ENCODE assay signal across 11 mouse cellular contexts in genomic region chr5:121534521-121534920, GRCm38 (mm10). TPM values are rescaled to one million over a fixed set of nuclear protein-coding genes. Genes with fewer than 3 reads are reported as not detected.
A peak's percentile ranks its signal among the peaks of the same experiment; 100 is the strongest.
DNase-seq lines count a peak whose midpoint lies in the region; ATAC-seq lines count a peak whose summit lies in the region.
"Had no signal": no experiment of that assay in that cellular context is flagged by ENCODE, and none has a peak within 500 bp of the region (broad histone marks: within the 10 kb centered on the region; RNA-seq: fewer than 3 reads in every experiment).

No protein-coding gene starts in this region.

- H3K4me3 ChIP-seq in hindbrain, embryonic 14.5 days (replicated peaks; ENCODE audit: low read length), result no peak overlapping the region
- H3K4me3 ChIP-seq: embryonic facial prominence, embryonic 13.5 days; limb, embryonic 13.5 days had no signal

- no peaks in the 10 kb centered on the region for H3K9me3 ChIP-seq in hindbrain, embryonic 14.5 days (ENCODE audit: control insufficient read depth, low read length)
- H3K9me3 ChIP-seq: embryonic facial prominence, embryonic 13.5 days; limb, embryonic 13.5 days had no signal

- no peak overlapping the region for H3K9ac ChIP-seq in hindbrain, embryonic 14.5 days
- H3K9ac ChIP-seq: embryonic facial prominence, embryonic 13.5 days; limb, embryonic 13.5 days had no signal

- H3K27ac ChIP-seq in hindbrain, embryonic 14.5 days, result no peak overlapping the region
- H3K27ac ChIP-seq: embryonic facial prominence, embryonic 13.5 days; limb, embryonic 13.5 days had no signal

- WGBS in hindbrain, embryonic 14.5 days, result 94% methylated on average over 5 of the region's 5 CpGs

- peak; percentile 35 to 66 for DNase-seq in cerebellum, postnatal 10 days
- peak; percentile 14 for DNase-seq in right cerebral cortex, postnatal 14 days
- no peak for DNase-seq in right cerebral cortex, postnatal 4 days
- peak; percentile 34 for DNase-seq in liver
- peak; percentile 14 for DNase-seq in thymus, postnatal 36 days
- no peak for DNase-seq in hindbrain, embryonic 14.5 days (ENCODE audit: low spot score)
- no peak for DNase-seq in layer of hippocampus, postnatal 14 days (ENCODE audit: low spot score in 2 of 2)
- DNase-seq: heart, postnatal 10 days had no signal

- H3K36me3 ChIP-seq in hindbrain, embryonic 14.5 days (replicated peaks; ENCODE audit: control insufficient read depth, insufficient read depth), result peaks cover 72% of the 10 kb centered on the region

- no peak overlapping the region for H3K4me2 ChIP-seq in hindbrain, embryonic 14.5 days (replicated peaks)
- H3K4me2 ChIP-seq: embryonic facial prominence, embryonic 13.5 days; limb, embryonic 13.5 days had no signal

- ATAC-seq in cerebellum, adult (ENCODE audit: insufficient number of reproducible peaks, low FRiP score, low TSS enrichment), result no peak
- ATAC-seq in hindbrain, embryonic 14.5 days (ENCODE audit: low FRiP score), result no peak

- no peaks in the 10 kb centered on the region for H3K27me3 ChIP-seq in hindbrain, embryonic 14.5 days (ENCODE audit: control insufficient read depth, insufficient read depth, low read length)
- H3K27me3 ChIP-seq: embryonic facial prominence, embryonic 13.5 days; limb, embryonic 13.5 days had no signal

- no peaks in the 10 kb centered on the region for H3K4me1 ChIP-seq in hindbrain, embryonic 14.5 days (replicated peaks; ENCODE audit: control insufficient read depth, insufficient read depth, low read length)
- H3K4me1 ChIP-seq: embryonic facial prominence, embryonic 13.5 days; limb, embryonic 13.5 days had no signal

RNA-seq across cellular contexts. Expression of gene Adam1a, which starts 10.8 kb away (rescaled TPM):
- polyA plus RNA-seq in hindbrain, embryonic 14.5 days (2014; fragmentation: Nextera tagmentation; extraction: Ambion mirVana), result 4.4 and 5.0 TPM in 2 replicates
- total RNA-seq in layer of hippocampus, postnatal 14 days (2021), result 10 to 100 TPM; 11.1 to 11.7 TPM

RNA-seq across cellular contexts. Expression of gene Gm42878, which starts 10.8 kb away (rescaled TPM):
- not detected in 2 replicates for polyA plus RNA-seq in hindbrain, embryonic 14.5 days (2014; fragmentation: Nextera tagmentation; extraction: Ambion mirVana)
- not detected for total RNA-seq in layer of hippocampus, postnatal 14 days (2021)
- total RNA-seq: heart, postnatal 10 days had no signal
- polyA plus RNA-seq: embryonic facial prominence, embryonic 13.5 days; limb, embryonic 13.5 days had no signal

RNA-seq across cellular contexts. Expression of gene Mapkapk5, which starts 11.2 kb away (rescaled TPM):
- polyA plus RNA-seq in hindbrain, embryonic 14.5 days (2014; fragmentation: Nextera tagmentation; extraction: Ambion mirVana), result 58.9 and 66.6 TPM in 2 replicates
- total RNA-seq in layer of hippocampus, postnatal 14 days (2021), result 10 to 100 TPM; 74.8 to 78.6 TPM

RNA-seq across cellular contexts. Expression of gene Adam1b, which starts 31.3 kb away (rescaled TPM):
- not detected in 2 replicates for polyA plus RNA-seq in hindbrain, embryonic 14.5 days (2014; fragmentation: Nextera tagmentation; extraction: Ambion mirVana)
- total RNA-seq in layer of hippocampus, postnatal 14 days (2021), result under 1 TPM in 1 of 2 experiments, not detected in 1; 0.09 TPM
- total RNA-seq: heart, postnatal 10 days had no signal
- polyA plus RNA-seq: embryonic facial prominence, embryonic 13.5 days; limb, embryonic 13.5 days had no signal

RNA-seq across cellular contexts. Expression of gene Aldh2, which starts 59.1 kb away (rescaled TPM):
- 54.5 and 58.7 TPM in 2 replicates for polyA plus RNA-seq in hindbrain, embryonic 14.5 days (2014; fragmentation: Nextera tagmentation; extraction: Ambion mirVana)
- 10 to 100 TPM; 88.3 to 96.7 TPM for total RNA-seq in layer of hippocampus, postnatal 14 days (2021)

Comparison
In these comparisons a context has a peak if more than half of its experiments do, and no peak if none do; other contexts are left out.
1. DNase-seq: peak in cerebellum, postnatal 10 days (2 of 2), right cerebral cortex, postnatal 14 days (single experiment), liver (single experiment) and thymus, postnatal 36 days (2 of 2); none in right cerebral cortex, postnatal 4 days (single experiment), hindbrain, embryonic 14.5 days (single experiment) and layer of hippocampus, postnatal 14 days (0 of 2).